Mouse (Mus musculus) heart, postnatal 25 days (tissue): ENCODE measurements around the gene Neu3. TPM values are rescaled to one million over a fixed set of nuclear protein-coding genes. Genes with fewer than 3 reads are reported as not detected.

Experiments used
- DNase-seq: peaks from one replicate; pipeline ENCODE4 v3.0.0; 2022; ENCODE audit warnings: low spot score
- intact Hi-C: fragments of 180-260 bp; cut with DNase I; formaldehyde crosslinking; loops from one replicate; pipeline ENCODE4 v1.15.1; 2025
- total RNA-seq, 2 experiments: library from RNA; stranded (reverse); gene quantifications; 2 replicates each; pipeline ENCODE4 v1.2.3; 2021

Neu3 gene
- total RNA-seq, 2 experiments from 2014 or later: 4.1 to 4.2 TPM

GRCm38 (mm10) chr7:99799118-99799517 is 29.1 kb downstream of the Neu3 start:
- intact Hi-C loops: no loop called here

GRCm38 (mm10) chr7:99797911-99798647 is 30.1 kb downstream of the Neu3 start:
- intact Hi-C loops: loop anchor here (1.0 to 2.0 kb wide), 3 partner anchors 85 to 179 kb away; no protein-coding TSS in a partner anchor
- DNase-seq: no peak

More at GRCm38 (mm10) chr7:99799118-99799517, 29.1 kb downstream of the Neu3 start:
- DNase-seq: no peak

GRCm38 (mm10) chr7:99797261-99797660 is 31.0 kb downstream of the Neu3 start:
- intact Hi-C loops: loop anchor here (2.0 kb wide), 1 partner anchor 84 kb away; no protein-coding TSS in a partner anchor
- DNase-seq: no peak

- no peak for DNase-seq
- intact Hi-C loops: loop anchor here (2.0 kb wide), 1 partner anchor 84 kb away; no protein-coding TSS in a partner anchor
These were observed 31.7 kb downstream of the Neu3 start for GRCm38 (mm10) chr7:99796471-99796870.

- intact Hi-C loops: no loop called here
- no peak for DNase-seq
These were observed 32.8 kb downstream of the Neu3 start for GRCm38 (mm10) chr7:99795192-99795981.

GRCm38 (mm10) chr7:99794096-99794495 is 34.1 kb downstream of the Neu3 start:
- DNase-seq: no peak
- intact Hi-C loops: no loop called here

- no peak for DNase-seq
- intact Hi-C loops: no loop called here
These were observed 37.4 kb downstream of the Neu3 start for GRCm38 (mm10) chr7:99790816-99791215.

GRCm38 (mm10) chr7:99788563-99788962 is 39.7 kb downstream of the Neu3 start:
- intact Hi-C loops: no loop called here
- no peak for DNase-seq

- intact Hi-C loops: no loop called here
- DNase-seq: no peak
These were observed 40.3 kb downstream of the Neu3 start for GRCm38 (mm10) chr7:99787935-99788334.

- DNase-seq: no peak
These were observed 41.4 kb downstream of the Neu3 start for GRCm38 (mm10) chr7:99786774-99787173.

GRCm38 (mm10) chr7:99785553-99785952 is 42.7 kb downstream of the Neu3 start:
- DNase-seq: no peak
- intact Hi-C loops: no loop called here

More at GRCm38 (mm10) chr7:99786774-99787173, 41.4 kb downstream of the Neu3 start:
- intact Hi-C loops: no loop called here

- intact Hi-C loops: no loop called here
- no peak for DNase-seq
These were observed 44.8 kb downstream of the Neu3 start for GRCm38 (mm10) chr7:99783421-99783820.

- intact Hi-C loops: no loop called here
- no peak for DNase-seq
These were observed 46.3 kb downstream of the Neu3 start for GRCm38 (mm10) chr7:99781916-99782315.

GRCm38 (mm10) chr7:99781385-99781784 is 46.8 kb downstream of the Neu3 start:
- intact Hi-C loops: no loop called here
- no peak for DNase-seq

GRCm38 (mm10) chr7:99763207-99763606 is 65.0 kb downstream of the Neu3 start, which contains the start of gene Olfr521:
Gene Olfr521, plus strand, starts transcription at chr7:99763507.
- intact Hi-C loops: no loop called here
- DNase-seq: no peak

Other genes with a start within 250 kb of the Neu3 start
- 1 to 10 TPM; 3.0 to 3.9 TPM for gene Tpbgl, start 201.3 kb downstream of the Neu3 start, total RNA-seq
- 1 to 10 TPM; 7.2 to 8.1 TPM for gene Slco2b1, start 117.1 kb downstream of the Neu3 start, total RNA-seq
- gene Olfr520, start 98.1 kb downstream of the Neu3 start, total RNA-seq: not detected
- not detected for gene Olfr521, start 64.9 kb downstream of the Neu3 start, total RNA-seq
- not detected for gene Xrra1, start 30.7 kb upstream of the Neu3 start, total RNA-seq
- 10 to 100 TPM; 46.3 to 47.2 TPM for gene Spcs2, start 35.0 kb upstream of the Neu3 start, total RNA-seq
- gene Rnf169, start 152.0 kb upstream of the Neu3 start, total RNA-seq: 10 to 100 TPM in 1 of 2 experiments, 1 to 10 TPM in 1; 9.8 to 10.2 TPM
- gene Chrdl2, start 177.8 kb upstream of the Neu3 start, total RNA-seq: under 1 TPM in 1 of 2 experiments, not detected in 1; 0.36 TPM